Mouse (Mus musculus) activated CD4-positive, CD25-positive, alpha-beta regulatory T cell, adult 4 months (primary cell): ENCODE measurements around the gene Gm49361. TPM values are rescaled to one million over a fixed set of nuclear protein-coding genes. Genes with fewer than 3 reads are reported as not detected.
A peak's percentile ranks its signal among the peaks of the same experiment; 100 is the strongest.

ENCODE experiments used
- ATAC-seq: one replicate; pipeline ENCODE4 v1.8.0; 2017
- polyA plus RNA-seq, 2 experiments: library from polyadenylated mRNA; unstranded; fragments of 100-300 nt; shearing (Covaris generic); gene quantifications; one replicate each; pipeline ENCODE4 v1.2.1; 2017

Gene Gm49361
- polyA plus RNA-seq, 2 experiments from 2014 or later = not detected

DNA sequence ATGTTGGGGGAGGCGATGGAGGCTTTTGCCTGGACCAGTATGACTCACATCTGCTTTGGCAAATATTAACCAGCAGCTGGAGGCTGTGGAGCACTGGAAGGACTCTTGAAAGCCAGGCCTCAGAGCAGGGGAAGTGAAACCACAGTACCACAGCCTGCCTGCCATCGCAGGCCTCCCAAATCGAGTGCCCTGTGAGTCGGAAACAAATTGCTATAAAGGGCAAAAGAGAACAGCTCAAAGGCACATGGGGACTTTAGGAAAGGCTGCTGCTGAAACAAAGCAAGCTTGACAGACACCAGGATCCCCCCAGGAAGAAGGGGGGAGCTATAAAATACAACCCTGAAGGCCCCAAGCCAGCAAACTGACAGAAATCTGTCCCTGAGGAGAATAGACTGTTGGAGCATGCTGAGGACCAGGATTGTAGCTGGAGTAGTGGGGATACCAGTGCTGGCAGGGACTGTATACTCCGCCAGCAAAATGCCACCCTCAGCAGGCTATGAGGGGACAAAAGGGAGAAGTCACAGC is 15.9 kb downstream of the Gm49361 start:
- peak; percentile 59 for ATAC-seq

DNA sequence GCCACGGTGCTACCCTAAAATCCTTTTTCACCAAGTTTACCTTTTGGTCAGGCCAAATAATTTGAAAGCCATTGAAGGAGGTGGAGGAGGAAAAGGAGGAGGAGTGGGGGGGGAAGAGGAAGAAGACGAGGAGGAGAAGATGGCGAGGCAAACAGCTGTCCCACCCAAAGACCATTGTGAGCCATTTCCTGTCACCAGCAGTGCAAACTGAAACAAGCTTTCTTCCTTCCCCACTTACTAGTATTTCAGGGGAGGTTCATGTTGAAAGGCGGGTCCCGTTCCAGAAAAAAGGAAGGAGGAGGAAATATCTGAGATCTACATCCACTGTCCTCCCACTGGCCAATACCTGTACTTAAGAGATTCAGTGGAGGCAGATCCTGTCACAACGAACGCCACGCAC is 16.5 kb downstream of the Gm49361 start:
- peak; percentile 17 for ATAC-seq

DNA sequence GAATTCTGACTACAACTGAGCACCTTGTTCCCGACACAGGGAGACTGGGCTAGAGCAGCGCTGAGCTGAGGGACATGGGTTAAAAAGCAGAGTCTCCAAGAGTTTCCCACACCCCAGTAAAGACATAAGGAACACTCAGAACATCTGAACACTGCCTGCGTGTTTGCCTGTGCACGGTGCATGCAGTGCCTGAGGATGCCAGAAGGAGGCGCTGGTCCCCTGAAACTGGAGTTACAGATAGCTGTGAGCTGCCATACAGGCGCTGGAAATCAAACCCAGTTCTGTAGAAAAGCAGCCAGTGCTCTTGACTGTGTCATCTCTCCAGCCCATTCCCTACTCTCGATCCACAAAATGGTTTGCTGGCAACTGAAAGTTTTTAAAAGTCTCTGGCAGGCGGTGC is 19.7 kb downstream of the Gm49361 start:
- ATAC-seq = no peak

DNA sequence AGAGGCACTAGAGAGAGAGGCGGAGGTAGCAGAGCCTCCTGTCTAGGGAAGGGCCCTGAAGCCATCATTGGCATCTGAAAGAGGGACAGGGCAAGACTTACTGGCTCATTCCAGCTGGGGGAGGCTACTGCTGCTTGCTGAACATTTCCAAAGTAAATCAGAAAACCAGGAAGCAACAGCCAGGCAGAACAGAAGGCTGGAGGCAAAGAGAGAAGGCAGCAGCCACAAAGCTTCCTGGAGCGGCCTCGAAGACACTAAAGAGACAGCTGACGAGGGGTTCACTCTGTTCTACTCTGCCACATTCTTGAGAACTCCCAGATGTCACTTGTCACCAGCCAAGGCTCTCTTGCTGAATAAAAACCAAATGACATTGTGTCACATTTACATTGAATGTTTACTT is 21.4 kb downstream of the Gm49361 start:
- no peak for ATAC-seq

DNA sequence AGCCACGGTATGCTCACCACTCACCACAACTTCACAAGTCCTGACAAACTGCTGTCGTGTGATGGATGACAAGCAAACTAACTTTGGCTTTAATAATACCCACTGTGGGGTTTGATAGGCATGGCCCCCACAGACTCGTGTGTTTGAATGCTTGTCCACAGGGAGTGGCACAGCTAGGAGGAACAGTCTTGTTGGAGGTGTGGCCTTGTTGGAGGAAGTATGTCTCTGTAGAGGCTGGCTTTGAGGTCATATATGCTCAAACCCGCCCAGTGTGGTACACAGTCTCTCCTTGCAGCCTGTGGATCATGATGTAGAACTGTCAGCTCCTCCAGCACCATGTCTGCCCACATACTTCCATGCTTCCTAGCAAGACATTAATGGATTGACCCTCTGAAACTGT is 27.7 kb downstream of the Gm49361 start:
- no peak for ATAC-seq

DNA sequence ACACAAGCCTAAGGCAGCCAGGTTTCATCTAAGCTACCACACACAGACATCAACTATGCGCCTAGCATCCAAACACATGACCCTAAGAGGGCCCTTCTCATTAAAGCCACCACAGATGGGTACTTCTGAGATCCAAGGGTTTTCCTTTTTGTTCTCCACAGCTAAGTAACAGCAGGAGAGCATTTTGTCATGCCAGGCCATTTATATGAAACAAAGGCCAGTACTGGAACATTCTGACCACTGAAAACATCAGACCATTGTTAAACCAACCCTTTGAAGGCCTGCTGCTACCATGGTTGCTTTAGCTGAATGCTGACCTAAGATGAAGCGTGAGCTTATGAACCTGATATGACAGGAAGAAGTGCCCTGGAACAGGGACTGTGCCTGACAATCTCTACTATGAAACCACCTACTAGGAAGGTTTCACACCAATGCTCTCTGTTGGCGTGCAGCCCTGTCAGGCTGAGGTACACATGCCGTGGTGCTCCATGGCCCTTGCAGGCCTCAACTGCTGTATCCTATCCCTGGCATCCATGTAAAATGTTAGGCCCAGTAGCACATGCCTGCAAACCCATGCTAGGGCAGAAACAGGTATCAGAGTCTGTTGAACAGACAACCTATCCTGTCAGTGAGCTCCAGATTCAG is 29.2 kb downstream of the Gm49361 start:
- ATAC-seq = no peak

DNA sequence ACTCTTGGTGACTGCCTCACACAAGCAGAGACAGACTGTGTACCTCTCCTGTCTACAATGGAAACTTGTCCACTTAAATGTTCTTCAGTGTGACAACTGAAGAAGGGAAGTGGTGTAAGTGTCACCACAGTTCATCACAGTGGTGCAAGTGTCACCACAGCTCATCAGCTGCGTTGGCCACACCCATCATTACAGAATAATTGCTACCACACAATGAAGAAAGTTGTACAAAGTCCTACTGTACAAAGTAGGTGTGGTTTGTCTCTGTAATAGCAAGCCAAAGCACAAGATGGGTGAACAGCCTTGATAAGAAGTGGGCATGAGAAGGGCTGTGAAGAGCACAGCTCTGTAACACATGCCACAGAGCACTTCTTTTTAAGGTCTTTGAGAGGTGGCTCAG is 33.0 kb downstream of the Gm49361 start:
- peak; percentile 85 for ATAC-seq

DNA sequence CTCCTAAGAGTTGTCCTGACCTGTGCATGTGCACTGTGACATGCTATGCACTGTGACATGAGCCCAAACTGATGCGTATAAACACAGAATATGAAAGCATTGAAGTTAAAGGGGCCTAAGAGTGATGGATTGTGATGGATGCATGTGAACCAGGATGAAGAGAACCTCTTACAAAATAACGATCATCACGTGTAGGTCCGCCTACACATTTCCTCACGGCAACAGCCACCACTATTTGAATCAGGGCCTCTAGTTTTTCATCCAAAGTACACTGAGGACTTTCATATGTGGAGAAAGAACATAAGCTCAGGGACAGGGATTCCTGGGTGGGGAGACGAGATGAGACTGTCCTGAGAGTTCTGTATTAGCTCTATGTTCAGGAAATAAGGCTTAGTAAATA is 34.8 kb downstream of the Gm49361 start:
- ATAC-seq = peak; percentile 30

DNA sequence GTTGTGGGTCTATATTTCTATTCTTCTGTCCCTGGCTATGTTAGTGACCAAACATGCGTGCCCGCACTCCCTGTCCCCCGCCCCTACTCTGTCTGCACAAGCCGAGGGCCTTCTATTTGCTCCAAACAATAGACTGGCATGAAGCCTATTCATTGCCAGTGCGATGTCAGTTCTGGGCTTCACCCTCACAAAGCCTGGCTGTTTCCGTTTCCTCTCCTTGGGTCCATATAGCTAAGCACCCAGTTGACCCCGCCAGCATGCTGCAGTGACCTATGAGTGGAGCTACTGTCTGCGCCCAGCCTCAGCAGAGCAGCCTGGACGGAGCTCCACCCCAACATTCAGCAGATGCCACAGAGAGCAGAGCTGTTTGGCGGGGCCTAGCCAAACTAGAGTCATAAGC is 36.7 kb downstream of the Gm49361 start:
- ATAC-seq = no peak

DNA sequence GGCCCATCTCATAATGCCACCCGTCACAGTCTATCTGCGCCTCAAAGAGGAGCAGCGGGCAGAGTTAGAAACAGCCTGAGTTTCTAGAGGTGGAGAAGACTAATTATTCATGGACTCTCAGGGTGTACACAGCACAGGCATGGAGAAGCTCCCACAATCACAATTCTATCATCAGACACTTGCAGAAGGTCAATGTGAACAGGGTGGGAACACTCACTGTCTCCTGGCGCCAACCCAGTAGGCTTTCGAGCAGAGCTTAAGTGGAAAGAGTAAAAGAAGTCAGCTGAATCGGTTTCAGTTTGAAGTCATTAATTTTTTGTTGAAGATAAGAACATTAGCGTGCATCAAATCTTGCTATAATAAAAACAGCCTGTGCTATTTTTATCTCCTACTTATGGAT is 37.3 kb downstream of the Gm49361 start:
- ATAC-seq = no peak

DNA sequence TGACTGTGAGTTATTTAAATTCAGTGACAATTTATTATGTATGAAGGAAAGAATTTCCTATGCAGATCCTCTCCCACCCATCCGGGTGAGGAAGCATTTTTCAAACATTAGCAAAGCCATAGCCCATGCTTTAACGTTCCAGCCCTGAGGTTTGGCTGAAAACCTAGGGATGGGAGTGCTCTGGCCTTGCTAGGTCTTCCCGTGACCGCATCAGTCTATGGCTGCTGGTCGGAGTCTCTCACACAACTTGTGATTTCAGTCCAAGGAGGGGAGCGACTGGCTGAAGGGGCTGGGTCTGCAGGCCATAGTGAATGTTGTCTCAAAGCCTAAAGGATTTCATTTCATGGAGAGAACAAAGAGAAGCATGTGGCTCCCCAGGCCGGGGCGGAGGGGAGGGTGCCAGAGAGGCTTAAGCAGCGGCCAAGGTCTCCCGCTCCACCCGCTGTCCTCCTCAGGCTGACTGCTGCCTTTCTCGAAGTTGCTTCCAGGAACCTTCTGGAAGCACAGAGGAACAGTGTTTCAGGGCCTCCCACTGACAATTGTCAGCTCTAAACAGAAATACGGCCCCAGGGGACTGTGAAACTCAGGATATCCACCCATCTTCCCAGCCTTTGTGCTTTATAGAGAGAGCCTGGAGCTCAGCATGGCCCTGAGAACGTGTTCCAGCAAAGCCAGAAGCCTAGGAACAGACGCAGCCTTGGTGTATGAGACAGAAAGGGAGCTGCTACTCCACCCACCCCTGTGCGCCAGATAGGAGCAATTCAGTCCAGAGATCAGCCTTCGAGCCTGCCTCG is 38.6 kb downstream of the Gm49361 start:
- ATAC-seq = no peak

DNA sequence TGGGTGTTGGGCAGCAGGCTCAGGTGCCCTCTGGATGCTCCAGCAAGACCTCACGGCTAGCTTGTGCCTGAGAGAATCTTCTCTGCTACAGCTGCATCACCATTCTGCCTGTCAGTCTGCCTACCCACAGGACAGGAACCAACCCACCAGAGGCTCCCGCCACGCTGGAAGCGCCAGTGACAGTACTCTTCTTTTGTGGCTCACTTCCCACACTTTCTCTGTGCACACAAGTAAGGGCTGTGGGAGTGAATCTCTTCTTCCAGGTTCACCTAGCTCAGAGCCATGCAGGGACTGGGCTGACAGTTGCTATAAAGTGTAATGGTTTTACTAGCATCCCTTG is 39.2 kb downstream of the Gm49361 start:
- ATAC-seq = no peak

DNA sequence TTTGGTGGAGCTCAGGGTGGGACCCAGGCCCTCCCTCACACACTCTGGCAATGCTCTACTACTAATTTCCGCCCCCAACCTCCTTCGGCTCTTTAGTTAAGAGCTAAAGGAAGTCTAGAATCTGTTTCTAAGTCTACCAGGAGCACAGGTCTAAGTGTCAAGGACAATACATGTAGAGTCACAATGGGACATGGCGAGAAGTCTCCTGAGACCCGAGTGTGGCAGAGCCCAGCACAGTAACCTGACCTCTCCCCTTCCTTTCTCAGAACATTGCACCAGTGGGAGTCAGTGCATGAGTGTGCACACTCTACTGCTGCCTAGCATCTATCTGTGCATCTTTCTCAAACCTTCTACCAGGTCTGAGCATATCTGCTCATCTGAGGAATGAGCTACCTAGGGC is 40.1 kb downstream of the Gm49361 start:
- ATAC-seq = no peak

DNA sequence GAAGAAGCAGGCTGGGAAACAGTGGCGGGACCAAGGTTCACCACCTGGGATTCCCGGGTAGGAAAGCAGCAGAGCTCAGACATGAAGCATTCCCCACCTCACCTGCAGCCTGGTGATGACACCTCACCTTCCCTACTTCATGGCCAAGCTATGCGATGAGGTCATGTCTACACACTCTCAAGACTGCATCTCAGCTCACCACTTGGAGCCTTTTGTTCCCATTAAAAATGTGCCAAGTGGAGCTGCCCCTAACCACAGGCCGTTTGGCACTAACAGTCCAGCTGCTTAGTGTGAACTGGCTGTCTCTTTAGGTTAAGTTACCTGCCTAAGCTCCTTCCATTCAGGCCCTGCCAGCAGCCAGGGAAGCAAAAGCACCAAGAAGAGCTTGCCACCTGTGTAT is 40.8 kb downstream of the Gm49361 start:
- ATAC-seq = no peak

DNA sequence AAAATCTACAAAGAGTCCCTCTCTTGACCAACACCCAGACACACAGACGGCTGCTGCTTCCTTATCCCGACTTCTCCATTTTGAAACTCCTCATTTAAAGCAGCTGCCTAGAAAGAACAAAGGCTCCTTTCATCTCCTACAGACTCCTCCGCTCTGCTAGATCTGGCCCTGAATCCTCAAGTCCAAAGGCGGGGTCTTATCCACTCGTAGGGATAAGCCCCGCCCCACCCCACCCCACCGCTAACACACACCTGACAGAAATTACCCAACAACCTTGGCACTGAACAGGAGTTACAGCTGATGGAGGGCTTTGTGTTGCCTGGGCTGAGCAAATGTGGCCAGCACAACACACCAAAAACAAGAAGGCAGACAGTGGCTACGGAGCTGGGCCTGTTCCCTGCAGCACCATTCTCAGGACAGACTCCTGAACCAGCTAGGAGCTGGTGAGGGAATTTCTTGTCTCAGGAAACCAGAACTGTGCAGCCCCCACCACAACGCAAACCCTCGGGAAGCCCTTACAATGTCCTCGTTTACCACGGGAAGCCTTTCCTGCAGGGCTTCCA is 43.9 kb downstream of the Gm49361 start:
- no peak for ATAC-seq

DNA sequence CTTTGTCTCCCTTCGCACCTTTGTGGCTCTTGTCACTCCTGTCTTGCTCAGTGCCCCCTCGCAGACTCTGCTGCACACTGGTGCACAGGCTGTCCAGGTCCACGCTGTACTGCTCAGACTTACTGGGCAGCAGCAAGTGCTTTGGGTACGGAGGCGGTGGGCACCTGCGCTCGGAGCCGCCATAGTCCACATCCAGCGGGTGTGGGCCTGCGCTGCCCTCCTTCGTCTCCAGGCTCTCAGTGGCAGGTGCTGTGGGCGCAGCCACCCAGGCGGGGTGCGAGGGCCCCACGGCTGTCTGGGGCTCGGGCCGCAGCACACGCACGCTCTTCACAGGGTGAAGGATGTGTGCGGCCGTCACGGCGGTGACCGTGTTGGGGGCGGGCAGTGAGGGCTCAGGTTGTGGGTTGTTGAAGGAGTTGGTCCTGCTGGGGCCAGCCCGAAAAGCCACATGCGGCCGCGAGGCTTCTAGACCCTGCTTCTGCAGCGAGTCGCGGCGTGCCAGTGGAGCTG is 46.4 kb downstream of the Gm49361 start:
- no peak for ATAC-seq

DNA sequence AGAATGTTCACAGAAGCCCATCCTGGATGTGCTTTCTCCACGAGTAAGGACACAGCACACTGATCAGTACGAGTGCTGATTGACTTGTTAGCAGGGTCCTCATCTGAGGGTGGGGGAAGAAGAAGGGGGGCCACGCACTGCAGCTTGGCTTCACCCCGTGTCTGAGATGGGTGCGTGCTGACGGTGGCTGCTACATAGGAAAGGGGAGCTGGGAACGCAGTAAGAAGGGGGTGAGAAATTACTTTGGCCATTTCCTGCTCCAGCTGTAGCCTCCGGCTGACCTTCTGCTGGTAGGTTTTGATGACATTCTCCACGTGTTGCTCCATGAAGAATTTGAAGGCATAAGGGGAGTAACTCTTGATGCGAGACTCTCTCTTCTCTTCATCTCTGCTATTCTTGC is 46.9 kb downstream of the Gm49361 start:
- no peak for ATAC-seq

DNA sequence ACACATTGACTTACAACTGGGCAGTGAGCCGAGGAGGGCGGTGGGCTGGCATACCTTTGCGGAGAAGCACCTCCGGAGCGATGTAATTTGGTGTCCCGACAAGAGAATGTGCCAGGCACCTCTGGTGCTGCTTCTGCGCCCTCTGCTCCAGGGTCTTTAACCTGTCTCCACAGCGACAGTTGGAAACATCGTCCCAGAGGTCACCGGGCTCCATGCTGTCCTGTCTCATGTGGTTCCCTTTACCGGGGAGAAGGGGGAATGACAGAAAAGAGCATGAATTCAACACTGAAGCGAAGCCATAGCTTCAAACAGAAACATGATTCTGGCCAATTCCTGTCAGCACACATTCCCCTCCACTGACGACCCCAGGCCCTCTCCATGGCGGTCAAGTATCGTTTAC is 49.8 kb downstream of the Gm49361 start:
- no peak for ATAC-seq

DNA sequence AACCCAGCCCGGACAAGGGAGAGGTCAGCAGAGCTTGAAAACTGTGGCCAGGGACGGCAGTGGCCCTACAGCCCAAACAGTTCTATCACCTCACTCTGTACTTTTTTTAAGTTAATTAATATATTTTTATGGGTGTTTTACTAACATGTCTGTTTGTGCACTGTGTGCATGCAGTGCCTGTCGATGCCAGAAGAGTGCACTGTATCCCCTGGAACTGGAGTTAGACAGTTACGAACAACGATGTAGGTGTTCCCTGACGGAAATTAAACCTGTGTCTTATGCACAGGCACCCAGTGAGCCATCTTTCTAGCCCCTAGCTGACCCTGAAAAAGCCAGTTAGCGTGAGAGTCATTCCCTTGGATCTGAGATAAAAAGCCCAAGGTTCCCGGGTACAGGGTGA is 50.4 kb downstream of the Gm49361 start:
- no peak for ATAC-seq

DNA sequence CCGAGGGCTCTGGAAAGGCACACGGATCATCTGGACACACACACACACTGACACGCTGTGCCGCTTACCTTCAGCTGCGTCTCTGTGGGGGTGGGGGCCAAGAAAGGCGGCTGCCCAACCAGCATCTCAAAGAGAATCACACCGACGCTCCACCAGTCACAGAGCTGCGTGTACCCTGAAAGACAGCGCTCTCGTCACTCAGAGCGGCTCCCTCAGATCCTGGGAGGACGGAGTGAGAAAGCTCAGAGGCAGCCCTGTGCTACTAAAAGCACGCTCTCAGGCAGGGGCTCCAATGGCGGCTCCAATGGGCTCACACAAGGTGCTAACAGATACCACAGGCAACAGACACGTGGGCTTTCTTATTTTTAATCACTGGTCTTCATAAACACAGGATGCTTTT is 51.7 kb downstream of the Gm49361 start:
- no peak for ATAC-seq

DNA sequence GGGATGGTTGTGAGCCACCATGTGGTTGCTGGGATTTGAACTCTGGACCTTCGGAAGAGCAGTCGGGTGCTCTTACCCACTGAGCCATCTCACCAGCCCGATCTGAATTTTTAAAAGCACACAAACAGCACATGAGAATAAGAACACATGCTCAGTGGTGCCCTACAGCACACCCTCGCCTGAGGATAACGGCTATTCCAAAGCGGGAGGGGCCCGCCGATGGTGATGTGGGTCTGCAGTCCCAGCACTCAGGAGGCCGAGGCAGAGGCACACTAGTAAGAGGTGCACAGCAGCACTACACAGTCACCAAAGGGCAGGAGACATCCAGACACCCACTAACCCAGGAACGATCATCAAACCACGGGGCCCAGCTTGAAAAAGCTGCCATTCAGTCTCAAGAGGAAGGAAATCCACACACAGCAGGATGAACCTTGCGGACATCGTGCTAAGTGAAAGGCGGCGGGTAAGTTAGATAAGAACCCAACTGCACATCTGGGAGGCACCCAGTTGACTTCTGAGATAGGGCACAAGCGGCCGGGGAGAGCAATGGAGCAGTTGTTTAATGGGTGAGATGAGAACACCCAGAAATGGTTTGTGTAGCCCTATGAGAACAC is 53.3 kb downstream of the Gm49361 start:
- no peak for ATAC-seq

DNA sequence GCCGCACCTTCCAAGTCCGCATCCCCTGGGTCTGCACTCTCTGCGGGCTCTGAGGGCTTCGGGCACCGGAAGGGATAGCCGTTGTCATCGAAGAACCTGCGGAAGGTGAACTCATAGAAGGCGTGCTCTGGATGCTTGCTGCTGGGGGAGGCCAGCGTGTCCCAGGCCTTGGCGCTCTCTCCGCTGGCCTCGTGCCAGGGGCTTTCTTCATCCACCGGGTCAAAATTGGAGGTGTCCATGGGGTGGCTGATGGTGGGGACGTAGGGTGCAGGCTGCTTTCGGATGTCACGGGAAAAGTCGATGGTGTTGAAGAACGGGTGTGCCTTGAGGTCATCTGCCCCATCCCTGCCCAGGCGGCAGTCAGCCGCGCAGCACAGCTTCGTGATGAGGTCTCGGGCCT is 54.6 kb downstream of the Gm49361 start:
- ATAC-seq = no peak

DNA sequence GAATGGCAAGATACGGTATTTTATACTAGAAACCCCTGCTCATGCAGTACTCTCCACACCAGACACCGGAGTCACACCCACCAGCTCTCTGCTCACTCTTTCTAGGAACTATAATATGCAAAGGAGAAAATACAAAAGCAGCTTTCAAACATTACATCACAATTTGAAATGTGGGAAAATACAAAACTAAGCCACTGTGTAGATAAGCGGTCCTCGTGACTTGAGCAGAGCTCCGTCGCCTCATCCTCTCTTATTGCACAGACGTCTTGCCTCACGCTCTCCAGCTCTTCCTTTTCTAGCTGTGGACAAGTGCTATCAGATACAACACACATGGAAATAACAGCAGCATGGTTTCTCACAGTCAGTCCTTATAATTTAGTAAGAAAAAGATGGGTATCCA is 55.2 kb downstream of the Gm49361 start:
- ATAC-seq = no peak
